Mouse (Mus musculus) midbrain, embryonic 10.5 days (tissue): Measurements from ENCODE around the gene Ccdc70. TPM values are rescaled to one million over a fixed set of nuclear protein-coding genes. Genes with fewer than 3 reads are reported as not detected.
"Not testable (repeated sequence)": the region's sequence is repeated elsewhere in the genome, so short reads cannot be mapped to it uniquely, and the experiment has no call there.

Experiments used
- DNase-seq: peaks from one replicate; pipeline ENCODE4 v3.0.0-alpha.2; 2017; ENCODE audit warnings: low spot score
- H3K27ac ChIP-seq: fragments of 300-500 bp; sonication (generic); replicated peaks from 2 replicates; pipeline ENCODE4 v1.5.1; 2016; ENCODE audit warnings: mild to moderate bottlenecking
- H3K27me3 ChIP-seq: fragments of 300-500 bp; sonication (generic); 2 replicates; pipeline ENCODE4 v1.6.1; 2016; ENCODE audit warnings: low read depth, mild to moderate bottlenecking; ENCODE audit not compliant: poor library complexity, severe bottlenecking
- H3K36me3 ChIP-seq: fragments of 300-500 bp; sonication (generic); 2 replicates; pipeline ENCODE4 v1.6.1; 2016; ENCODE audit warnings: mild to moderate bottlenecking, moderate library complexity
- H3K4me1 ChIP-seq: fragments of 300-500 bp; sonication (generic); 2 replicates; pipeline ENCODE4 v1.6.1; 2016
- H3K4me3 ChIP-seq: fragments of 300-500 bp; sonication (generic); 2 replicates; pipeline ENCODE4 v1.5.1; 2016; ENCODE audit warnings: mild to moderate bottlenecking, moderate library complexity
- H3K9me3 ChIP-seq: fragments of 300-500 bp; sonication (generic); replicated peaks from 2 replicates; pipeline ENCODE4 v1.6.1; 2016; ENCODE audit warnings: mild to moderate bottlenecking
- WGBS: fragments of 180-500 bp; shearing (Covaris S2); methylation state at CpG from one replicate; pipeline ENCODE4 v1.1.7; 2016; 5-methylcytosine and 5-hydroxymethylcytosine counted together
- polyA plus RNA-seq: library from polyadenylated mRNA; unstranded; fragments of >200 nt; fragmentation: Nextera tagmentation; extraction: Ambion mirVana; gene quantifications from 2 replicates; pipeline ENCODE4 v1.2.1, GENCODE M21; 2016

The Ccdc70 gene
- not detected in 2 replicates for polyA plus RNA-seq

GRCm38 (mm10) chr8:21969475-21969874 lies at the start of gene Ccdc70:
Gene Ccdc70 (plus strand): TSS chr8:21969775.
- 91% methylated on average over 3 of the region's 3 CpGs for WGBS
- no peak for DNase-seq
- no peaks in the 10 kb centered on the region for H3K36me3 ChIP-seq
- H3K4me1 ChIP-seq = no peaks in the 10 kb centered on the region
- H3K27me3 ChIP-seq = no peaks in the 10 kb centered on the region
- no peak within 1 kb of the TSS for H3K27ac ChIP-seq
- H3K9me3 ChIP-seq = no peaks in the 10 kb centered on the region
- no peak within 1 kb of the TSS for H3K4me3 ChIP-seq

GRCm38 (mm10) chr8:21930754-21931153 lies 38.8 kb upstream of the Ccdc70 start:
- not testable (repeated sequence) for H3K9me3 ChIP-seq, H3K27ac ChIP-seq, H3K27me3 ChIP-seq, H3K36me3 ChIP-seq, H3K4me3 ChIP-seq, DNase-seq, H3K4me1 ChIP-seq
- 61% methylated on average over 3 of the region's 3 CpGs for WGBS

GRCm38 (mm10) chr8:21932610-21933009 lies 37.0 kb upstream of the Ccdc70 start, which contains the start of gene Defb15:
Gene Defb15 (minus strand): TSS chr8:21932710.
- no peak for DNase-seq
- H3K27ac ChIP-seq = no peak within 1 kb of the TSS
- 0 out of 2 replicates have a peak, but pooled peaks cover 6% of the 10 kb centered on the region for H3K9me3 ChIP-seq
- H3K36me3 ChIP-seq = no peaks in the 10 kb centered on the region
- 90% methylated on average over 6 of the region's 6 CpGs for WGBS
- H3K4me3 ChIP-seq = no peak within 1 kb of the TSS
- no peaks in the 10 kb centered on the region for H3K27me3 ChIP-seq
- no peaks in the 10 kb centered on the region for H3K4me1 ChIP-seq

GRCm38 (mm10) chr8:21938052-21938451 lies 31.5 kb upstream of the Ccdc70 start, which contains the start of gene Defb35:
Gene Defb35 (plus strand): TSS chr8:21938352.
- not testable (repeated sequence) for H3K4me3 ChIP-seq, H3K36me3 ChIP-seq
- WGBS = 87% methylated on average over 4 of the region's 4 CpGs

GRCm38 (mm10) chr8:21946462-21946861 lies 23.1 kb upstream of the Ccdc70 start, which contains the start of gene Defb13:
Gene Defb13 (plus strand): TSS chr8:21946762.
- H3K36me3 ChIP-seq = no peaks in the 10 kb centered on the region
- no peak within 1 kb of the TSS for H3K4me3 ChIP-seq
- no peaks in the 10 kb centered on the region for H3K27me3 ChIP-seq
- H3K4me1 ChIP-seq = no peaks in the 10 kb centered on the region
- H3K9me3 ChIP-seq = no peaks in the 10 kb centered on the region
- 89% methylated on average over 6 of the region's 6 CpGs for WGBS
- H3K27ac ChIP-seq = no peak within 1 kb of the TSS
- DNase-seq = no peak

More at GRCm38 (mm10) chr8:21938052-21938451, 31.5 kb upstream of the Ccdc70 start, which contains the start of gene Defb35:
- H3K4me1 ChIP-seq, H3K27me3 ChIP-seq, H3K27ac ChIP-seq, DNase-seq, H3K9me3 ChIP-seq: not testable (repeated sequence)

- Histone ChIP-seq H3K36me3 (no peaks in the 10 kb centered on the region), H3K27me3 (no peaks in the 10 kb centered on the region), H3K27ac (no peak overlapping the region), H3K4me1 (no peaks in the 10 kb centered on the region), H3K4me3 (no peak overlapping the region), H3K9me3 (no peaks in the 10 kb centered on the region)
- 76% methylated on average over 9 of the region's 9 CpGs for WGBS
- no peak for DNase-seq
Observed at GRCm38 (mm10) chr8:21947311-21948017, 22.1 kb upstream of the Ccdc70 start.

- H3K4me3 ChIP-seq = no peak overlapping the region
- DNase-seq = peak; percentile 34
- no peaks in the 10 kb centered on the region for H3K36me3 ChIP-seq
- H3K4me1 ChIP-seq = no peaks in the 10 kb centered on the region
- no peak overlapping the region for H3K27ac ChIP-seq
- H3K9me3 ChIP-seq = no peaks in the 10 kb centered on the region
- 7% methylated on average over 9 of the region's 9 CpGs for WGBS
- H3K27me3 ChIP-seq = no peaks in the 10 kb centered on the region
Observed at GRCm38 (mm10) chr8:21955321-21955720, 14.3 kb upstream of the Ccdc70 start.

- H3K36me3 ChIP-seq = no peaks in the 10 kb centered on the region
- H3K27me3 ChIP-seq = no peaks in the 10 kb centered on the region
- DNase-seq = no peak
- no peak overlapping the region for H3K27ac ChIP-seq
- H3K9me3 ChIP-seq = no peaks in the 10 kb centered on the region
- WGBS = 89% methylated on average over 3 of the region's 3 CpGs
- no peaks in the 10 kb centered on the region for H3K4me1 ChIP-seq
- H3K4me3 ChIP-seq = no peak overlapping the region
Observed at GRCm38 (mm10) chr8:21956336-21956735, 13.2 kb upstream of the Ccdc70 start.

GRCm38 (mm10) chr8:21958414-21958813 lies 11.2 kb upstream of the Ccdc70 start, which contains the start of gene Fam90a1a:
Gene Fam90a1a (plus strand): TSS chr8:21958714.
- DNase-seq = no peak
- WGBS = 91% methylated on average over 2 of the region's 2 CpGs

GRCm38 (mm10) chr8:21966646-21967045 lies 2.9 kb upstream of the Ccdc70 start:
- no peaks in the 10 kb centered on the region for H3K36me3 ChIP-seq
- no peaks in the 10 kb centered on the region for H3K4me1 ChIP-seq
- H3K4me3 ChIP-seq = no peak overlapping the region
- H3K9me3 ChIP-seq = no peaks in the 10 kb centered on the region; the same call in 1 of the 2 replicates
- H3K27ac ChIP-seq = no peak overlapping the region
- H3K27me3 ChIP-seq = no peaks in the 10 kb centered on the region
- WGBS = 91% methylated on average over 1 of the region's 1 CpGs
- no peak for DNase-seq

More at GRCm38 (mm10) chr8:21958414-21958813, 11.2 kb upstream of the Ccdc70 start, which contains the start of gene Fam90a1a:
- Histone ChIP-seq H3K4me3 (no peak within 1 kb of the TSS), H3K9me3 (no peaks in the 10 kb centered on the region), H3K36me3 (no peaks in the 10 kb centered on the region), H3K4me1 (no peaks in the 10 kb centered on the region), H3K27me3 (no peaks in the 10 kb centered on the region), H3K27ac (no peak within 1 kb of the TSS)

- H3K27me3 ChIP-seq = no peaks in the 10 kb centered on the region
- H3K27ac ChIP-seq = no peak overlapping the region
- no peaks in the 10 kb centered on the region for H3K4me1 ChIP-seq
- DNase-seq = no peak
- H3K36me3 ChIP-seq = no peaks in the 10 kb centered on the region
- H3K4me3 ChIP-seq = no peak overlapping the region
- WGBS = 62% methylated on average over 4 of the region's 4 CpGs
- H3K9me3 ChIP-seq = no peaks in the 10 kb centered on the region
Observed at GRCm38 (mm10) chr8:21978193-21978592, 8.6 kb downstream of the Ccdc70 start.

GRCm38 (mm10) chr8:21981664-21982337 lies 12.2 kb downstream of the Ccdc70 start:
- Histone ChIP-seq H3K9me3 (no peaks in the 10 kb centered on the region), H3K27ac (no peak overlapping the region), H3K4me1 (no peaks in the 10 kb centered on the region), H3K27me3 (no peaks in the 10 kb centered on the region), H3K4me3 (no peak overlapping the region), H3K36me3 (no peaks in the 10 kb centered on the region)
- WGBS = 66% methylated on average over 8 of the region's 8 CpGs
- no peak for DNase-seq

- Histone ChIP-seq H3K36me3 (no peaks in the 10 kb centered on the region), H3K9me3 (no peaks in the 10 kb centered on the region), H3K4me3 (no peak overlapping the region), H3K4me1 (no peaks in the 10 kb centered on the region), H3K27me3 (no peaks in the 10 kb centered on the region), H3K27ac (no peak overlapping the region)
- peak; percentile 43 for DNase-seq
- 28% methylated on average over 6 of the region's 6 CpGs for WGBS
Observed at GRCm38 (mm10) chr8:21992184-21992583, 22.6 kb downstream of the Ccdc70 start.
